Mouse (Mus musculus) forebrain, embryonic 11.5 days (tissue): ENCODE data around the gene Gabrp. TPM values are rescaled to one million over a fixed set of nuclear protein-coding genes. Genes with fewer than 3 reads are reported as not detected.
A peak's percentile ranks its signal among the peaks of the same experiment; 100 is the strongest.

Source experiments
- ATAC-seq: fragments of 200-750 bp; cut with Nextera tagmentation; replicated peaks from 2 replicates; pipeline ENCODE4 v1.8.0; 2017; ENCODE audit warnings: moderate TSS enrichment; ENCODE audit not compliant: low FRiP score
- DNase-seq: peaks from one replicate; pipeline ENCODE4 v3.0.0-alpha.2; 2017; ENCODE audit warnings: low spot score
- H3K27ac ChIP-seq: fragments of 300-500 bp; sonication (generic); 2 replicates; pipeline ENCODE4 v1.5.1; 2014; ENCODE audit warnings: low read depth, low read length
- H3K27me3 ChIP-seq: fragments of 300-500 bp; sonication (generic); 2 replicates; pipeline ENCODE4 v1.6.1; 2014; ENCODE audit warnings: mild to moderate bottlenecking, low read length, mixed read lengths; ENCODE audit not compliant: control insufficient read depth, insufficient read depth
- H3K36me3 ChIP-seq: fragments of 300-500 bp; sonication (generic); 2 replicates; pipeline ENCODE4 v1.6.1; 2014; ENCODE audit warnings: mild to moderate bottlenecking, low read length, moderate library complexity, mixed read lengths; ENCODE audit not compliant: control insufficient read depth, insufficient read depth
- H3K4me1 ChIP-seq: fragments of 300-500 bp; sonication (generic); replicated peaks from 2 replicates; pipeline ENCODE4 v1.6.1; 2014; ENCODE audit warnings: low read length, mixed read lengths; ENCODE audit not compliant: control insufficient read depth, insufficient read depth
- H3K4me2 ChIP-seq: fragments of 300-500 bp; sonication (generic); 2 replicates; pipeline ENCODE4 v1.6.1; 2014; ENCODE audit warnings: low read depth, mild to moderate bottlenecking, low read length, moderate library complexity, mixed read lengths; ENCODE audit not compliant: severe bottlenecking
- H3K4me3 ChIP-seq: fragments of 300-500 bp; sonication (generic); 2 replicates; pipeline ENCODE4 v1.5.1; 2014; ENCODE audit warnings: low read depth, low read length
- H3K9ac ChIP-seq: fragments of 300-500 bp; sonication (generic); 2 replicates; pipeline ENCODE4 v1.6.1; 2014; ENCODE audit warnings: low read length
- H3K9me3 ChIP-seq: fragments of 300-500 bp; sonication (generic); 2 replicates; pipeline ENCODE4 v1.6.1; 2016; ENCODE audit warnings: low read length, mixed read lengths; ENCODE audit not compliant: control insufficient read depth
- WGBS: fragments of 180-500 bp; shearing (Covaris S2); extraction: QIAGEN DNeasy Blood & Tissue Kit; methylation state at CpG from one replicate; pipeline ENCODE4 v1.1.7; 2014; 5-methylcytosine and 5-hydroxymethylcytosine counted together
- polyA plus RNA-seq: library from polyadenylated mRNA; unstranded; fragments of >200 nt; fragmentation: Nextera tagmentation; extraction: Ambion mirVana; gene quantifications from 2 replicates; pipeline ENCODE4 v1.2.1, GENCODE M21; 2014

Gabrp gene
- 2.8 and 5.5 TPM in 2 replicates for polyA plus RNA-seq

DNA sequence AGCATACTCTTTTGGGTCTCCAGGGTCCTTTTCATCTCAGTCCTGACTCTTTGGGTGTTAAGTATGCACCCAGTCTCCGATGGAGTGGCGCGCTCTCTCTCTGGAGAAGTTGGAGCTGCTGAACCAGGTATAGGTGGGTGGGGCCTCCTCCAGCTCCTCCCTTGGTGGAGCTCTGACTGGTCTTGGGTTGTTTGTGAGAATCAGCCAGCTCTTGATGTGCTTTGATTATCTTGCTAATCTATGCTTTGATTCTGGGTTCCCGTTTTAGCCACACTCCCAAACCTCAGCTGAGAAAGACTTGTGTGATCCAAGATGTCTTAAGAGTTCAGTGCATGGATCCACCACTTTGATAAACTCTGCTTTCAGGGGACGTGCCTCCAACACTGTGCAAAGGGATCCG, at the start of gene Gabrp:
Gene Gabrp, minus strand, starts transcription at position 101 of the 400 bp plus-strand sequence.
- no peak within 1 kb of the TSS for H3K4me2 ChIP-seq
- no peaks in the 10 kb centered on the region for H3K9me3 ChIP-seq
- no peak within 1 kb of the TSS for H3K27ac ChIP-seq
- 53% methylated on average over 6 of the region's 6 CpGs for WGBS
- no peaks in the 10 kb centered on the region for H3K27me3 ChIP-seq
- H3K9ac ChIP-seq, result no peak within 1 kb of the TSS
- ATAC-seq, result no peak
- no peak for DNase-seq
- no peaks in the 10 kb centered on the region for H3K36me3 ChIP-seq
- H3K4me1 ChIP-seq, result no peaks in the 10 kb centered on the region
- H3K4me3 ChIP-seq, result no peak within 1 kb of the TSS

DNA sequence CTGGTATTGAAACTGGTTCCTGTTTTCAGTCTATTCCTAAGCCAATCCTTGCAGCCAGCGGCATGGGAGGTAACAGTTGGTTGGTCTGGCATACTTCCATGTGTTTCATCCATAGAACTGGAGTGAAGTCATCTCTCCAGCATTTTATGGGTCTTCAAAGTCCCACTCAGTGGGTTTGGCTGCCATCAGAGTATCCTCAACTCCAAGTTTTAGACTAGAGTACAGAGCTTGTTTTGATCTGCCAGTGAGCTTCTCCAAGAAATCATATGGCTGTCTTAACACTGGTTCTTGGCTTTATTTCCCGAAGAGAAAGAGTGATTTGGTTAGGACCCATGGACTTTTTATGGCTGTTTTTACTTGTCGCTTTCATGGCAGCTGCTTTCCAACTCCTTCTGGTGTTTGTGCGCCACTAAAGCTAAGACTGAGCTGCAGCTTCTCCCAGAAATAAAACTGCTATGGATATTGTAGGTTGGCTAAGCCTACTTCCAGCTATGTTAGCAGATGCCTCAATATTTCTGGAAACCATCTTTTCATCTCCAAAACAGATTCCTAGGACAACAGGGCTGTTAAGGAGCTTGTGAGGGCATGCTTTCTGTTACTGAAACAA, 48.5 kb upstream of the Gabrp start:
- DNase-seq (no peak), ATAC-seq (no peak)
- WGBS, result 90% methylated on average over 4 of the region's 4 CpGs

DNA sequence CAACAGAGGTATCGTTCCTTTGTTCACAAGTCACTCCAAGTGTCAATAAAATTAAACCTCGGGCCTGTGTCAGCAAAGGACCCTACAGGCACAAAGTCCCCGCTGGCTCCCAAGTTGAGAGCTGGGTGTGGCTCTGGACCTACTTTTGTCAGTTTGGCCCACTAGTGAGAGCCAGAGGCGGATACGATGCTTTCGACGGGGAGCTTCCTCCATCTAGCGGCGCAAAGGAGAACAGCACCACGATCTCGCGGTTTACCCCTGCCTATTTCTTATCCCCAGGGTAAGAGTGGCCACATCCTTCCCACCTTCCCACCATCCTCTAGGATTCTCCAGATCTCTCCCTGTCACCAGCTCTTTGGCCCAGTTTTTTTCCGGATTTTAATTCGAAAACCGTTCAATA, 35.5 kb upstream of the Gabrp start:
- Histone ChIP-seq H3K9me3 (no peaks in the 10 kb centered on the region), H3K4me2 (no peak overlapping the region), H3K27ac (no peak overlapping the region), H3K27me3 (no peaks in the 10 kb centered on the region), H3K9ac (no peak overlapping the region), H3K4me3 (no peak overlapping the region), H3K4me1 (no peaks in the 10 kb centered on the region), H3K36me3 (no peaks in the 10 kb centered on the region)
- ATAC-seq (0 out of 2 replicates have a peak, but pooled peaks have one; percentile 42), DNase-seq (peak; percentile 86)
- 7% methylated on average over 15 of the region's 15 CpGs for WGBS

More for the DNA sequence above, 48.5 kb upstream of the Gabrp start:
- H3K4me1 ChIP-seq, result no peaks in the 10 kb centered on the region
- no peak overlapping the region for H3K4me3 ChIP-seq
- no peaks in the 10 kb centered on the region for H3K27me3 ChIP-seq
- H3K27ac ChIP-seq, result no peak overlapping the region
- no peak overlapping the region for H3K9ac ChIP-seq
- no peak overlapping the region for H3K4me2 ChIP-seq
- H3K36me3 ChIP-seq, result no peaks in the 10 kb centered on the region
- no peaks in the 10 kb centered on the region for H3K9me3 ChIP-seq

DNA sequence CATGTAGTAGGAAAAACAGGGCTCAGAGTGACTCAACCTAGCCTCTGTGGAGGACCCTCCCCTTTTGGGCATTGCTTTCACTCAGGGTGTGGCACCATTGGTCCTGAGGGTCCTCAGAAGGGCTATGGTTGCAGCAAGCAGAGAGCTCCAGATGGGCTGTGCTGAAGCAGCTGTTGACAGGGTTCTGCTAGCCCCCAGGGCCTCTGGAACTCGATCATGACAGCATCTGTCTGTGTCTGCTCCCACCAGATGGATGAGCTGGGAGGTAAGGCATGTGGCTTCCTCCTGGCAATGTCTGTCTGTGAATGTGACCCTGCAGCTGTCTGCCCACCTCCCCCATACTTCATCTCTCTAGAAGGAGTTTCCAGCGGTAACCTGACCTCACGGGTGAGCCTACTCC, 29.0 kb upstream of the Gabrp start:
- H3K9me3 ChIP-seq, result no peaks in the 10 kb centered on the region
- no peaks in the 10 kb centered on the region for H3K4me1 ChIP-seq
- no peak overlapping the region for H3K27ac ChIP-seq
- no peaks in the 10 kb centered on the region for H3K36me3 ChIP-seq
- H3K27me3 ChIP-seq, result no peaks in the 10 kb centered on the region
- H3K4me2 ChIP-seq, result no peak overlapping the region
- WGBS, result 59% methylated on average over 3 of the region's 3 CpGs
- ATAC-seq (no peak), DNase-seq (no peak)
- H3K4me3 ChIP-seq, result no peak overlapping the region
- no peak overlapping the region for H3K9ac ChIP-seq

DNA sequence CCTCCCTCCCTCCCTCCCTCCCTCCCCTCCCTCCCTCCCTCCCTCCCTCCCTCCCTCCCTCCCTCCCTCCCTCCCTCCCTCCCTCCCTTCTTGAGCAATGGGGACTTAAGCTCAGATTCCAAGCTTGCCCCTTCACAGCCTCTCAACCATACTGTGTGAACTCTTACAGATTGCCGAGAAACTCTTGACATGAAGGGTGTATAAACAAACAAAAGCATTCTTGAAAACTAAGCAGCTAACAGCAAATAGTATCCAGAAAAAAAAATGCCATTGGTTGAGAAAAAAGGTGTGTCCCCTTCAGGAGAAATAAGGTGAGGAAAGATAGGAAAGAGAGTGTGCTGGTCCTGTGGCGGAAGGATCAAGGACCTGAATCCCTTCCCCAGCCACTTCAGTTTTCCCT, 24.4 kb upstream of the Gabrp start:
- H3K27ac ChIP-seq, result no peak overlapping the region
- no peak overlapping the region for H3K4me3 ChIP-seq
- H3K9ac ChIP-seq, result no peak overlapping the region
- no peaks in the 10 kb centered on the region for H3K9me3 ChIP-seq
- H3K36me3 ChIP-seq, result no peaks in the 10 kb centered on the region
- no peaks in the 10 kb centered on the region for H3K27me3 ChIP-seq
- DNase-seq, result no peak
- H3K4me1 ChIP-seq, result no peaks in the 10 kb centered on the region
- H3K4me2 ChIP-seq, result no peak overlapping the region
- 72% methylated on average over 2 of the region's 2 CpGs for WGBS
- no peak for ATAC-seq

DNA sequence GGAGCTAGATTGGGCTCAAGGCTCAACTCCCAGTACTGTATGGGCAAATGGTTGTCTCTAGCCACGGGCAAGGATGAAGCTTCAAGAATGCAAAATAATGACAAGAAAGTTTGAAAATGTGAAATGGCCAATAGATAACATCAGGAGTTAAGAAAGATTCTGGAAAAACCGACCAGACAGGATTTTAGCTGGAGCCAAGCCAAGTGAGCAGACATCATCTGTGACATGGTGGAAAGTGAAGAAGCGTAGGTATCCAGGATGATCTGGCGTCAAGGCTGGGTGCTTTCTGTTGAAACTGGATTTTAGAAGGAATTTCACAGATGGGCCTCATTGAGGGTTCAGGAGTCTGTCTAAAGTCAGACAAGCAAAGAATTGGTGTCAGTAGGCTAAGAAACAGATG, 20.2 kb upstream of the Gabrp start, which contains the start of gene D130052B06Rik:
Gene D130052B06Rik, plus strand, starts transcription at position 317 of the 400 bp plus-strand sequence.
- Histone ChIP-seq H3K4me2 (no peak within 1 kb of the TSS), H3K9me3 (no peaks in the 10 kb centered on the region), H3K36me3 (no peaks in the 10 kb centered on the region), H3K27me3 (no peaks in the 10 kb centered on the region), H3K27ac (no peak within 1 kb of the TSS), H3K9ac (no peak within 1 kb of the TSS), H3K4me3 (no peak within 1 kb of the TSS), H3K4me1 (no peaks in the 10 kb centered on the region)
- no peak for ATAC-seq
- WGBS, result 82% methylated on average over 4 of the region's 4 CpGs
- no peak for DNase-seq

DNA sequence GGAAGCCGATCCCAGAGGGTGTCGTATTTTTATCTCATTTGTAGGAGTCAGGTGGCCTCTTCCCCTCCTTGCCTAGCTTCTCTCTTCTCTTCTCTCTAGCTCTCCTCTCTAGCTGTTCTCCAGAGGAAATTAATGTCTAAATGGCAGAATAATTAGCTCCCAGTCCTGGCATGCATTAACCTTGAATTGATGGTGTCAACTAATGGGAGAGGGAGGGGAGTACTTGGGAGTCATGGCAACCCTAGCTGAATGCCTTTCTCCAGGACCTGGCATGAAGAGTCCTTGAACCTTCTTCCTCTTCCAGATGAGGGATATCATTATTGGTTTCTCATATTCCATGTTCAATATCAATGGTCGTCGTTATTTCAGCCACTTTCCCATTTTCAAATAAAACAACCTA, 17.9 kb upstream of the Gabrp start:
- ATAC-seq, result no peak
- Histone ChIP-seq H3K36me3 (no peaks in the 10 kb centered on the region), H3K27me3 (no peaks in the 10 kb centered on the region), H3K9ac (no peak overlapping the region), H3K4me2 (no peak overlapping the region), H3K4me3 (no peak overlapping the region), H3K4me1 (no peaks in the 10 kb centered on the region), H3K27ac (no peak overlapping the region), H3K9me3 (no peaks in the 10 kb centered on the region)
- WGBS, result 79% methylated on average over 4 of the region's 4 CpGs
- DNase-seq, result no peak

DNA sequence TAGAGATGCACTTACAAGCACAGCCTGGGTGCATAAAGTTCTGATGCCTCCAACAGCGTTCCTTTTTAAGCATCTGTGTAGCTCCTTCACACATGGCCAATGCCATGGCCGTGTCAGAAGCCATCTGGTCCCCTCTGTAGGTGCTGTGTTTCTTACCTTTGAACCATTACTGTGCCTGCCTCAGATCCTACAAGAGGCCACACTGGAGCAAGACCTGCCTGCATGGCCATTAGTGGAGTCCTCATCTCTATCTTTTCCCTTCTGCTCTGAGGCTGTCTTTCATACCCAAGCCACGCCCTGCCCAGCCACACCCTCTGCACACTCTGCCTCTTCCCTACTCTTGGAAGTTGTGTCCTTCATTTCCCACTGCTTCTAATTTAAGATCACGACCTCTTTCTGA, 14.1 kb upstream of the Gabrp start:
- DNase-seq (no peak), ATAC-seq (no peak)
- no peaks in the 10 kb centered on the region for H3K27me3 ChIP-seq
- H3K9ac ChIP-seq, result no peak overlapping the region
- H3K4me1 ChIP-seq, result no peaks in the 10 kb centered on the region
- H3K27ac ChIP-seq, result no peak overlapping the region
- 82% methylated on average over 4 of the region's 4 CpGs for WGBS
- H3K36me3 ChIP-seq, result no peaks in the 10 kb centered on the region
- H3K4me3 ChIP-seq, result no peak overlapping the region
- no peaks in the 10 kb centered on the region for H3K9me3 ChIP-seq
- no peak overlapping the region for H3K4me2 ChIP-seq

DNA sequence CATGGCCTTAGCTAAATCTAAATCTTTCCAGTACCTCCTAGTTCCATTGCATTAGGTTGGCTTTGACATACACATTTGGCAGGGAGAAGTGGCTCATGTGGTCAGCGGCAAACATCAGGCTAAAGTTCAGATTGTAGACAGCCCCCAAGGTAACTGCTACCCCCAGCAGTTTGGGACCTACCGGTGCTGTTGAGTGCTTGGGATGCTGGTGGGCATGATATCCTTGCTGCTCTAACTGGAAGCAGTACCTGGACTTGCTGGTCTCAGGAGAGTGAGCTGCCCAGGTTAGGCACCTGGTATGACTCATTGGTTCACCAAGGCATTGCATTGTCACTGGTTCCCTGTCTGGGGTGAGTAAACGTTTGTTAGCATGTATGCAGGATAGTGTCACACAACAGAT, 12.0 kb upstream of the Gabrp start:
- Histone ChIP-seq H3K27me3 (no peaks in the 10 kb centered on the region), H3K36me3 (no peaks in the 10 kb centered on the region), H3K9ac (no peak overlapping the region), H3K4me1 (no peaks in the 10 kb centered on the region), H3K9me3 (no peaks in the 10 kb centered on the region), H3K4me3 (no peak overlapping the region), H3K4me2 (no peak overlapping the region), H3K27ac (no peak overlapping the region)
- 91% methylated on average over 3 of the region's 3 CpGs for WGBS
- no peak for ATAC-seq
- no peak for DNase-seq
